Mouse (Mus musculus): Measurements from ENCODE around the gene Ascl1. TPM values are rescaled to one million over a fixed set of nuclear protein-coding genes. Genes with fewer than 3 reads are reported as not detected.

The Ascl1 gene
- 33.3 and 53.1 TPM in 2 replicates for polyA plus RNA-seq (2015; fragmentation: Nextera tagmentation; extraction: Ambion mirVana)

- peak; percentile 72 for ATAC-seq
- H3K4me1 ChIP-seq (replicated peaks) = peaks cover 51% of the 10 kb centered on the region
- under 1% methylated on average over 32 of the region's 34 CpGs for WGBS
Observed at GRCm38 (mm10) chr10:87493576-87493975, at the start of gene Ascl1. Gene Ascl1, minus strand, starts transcription at chr10:87493660.

DNA sequence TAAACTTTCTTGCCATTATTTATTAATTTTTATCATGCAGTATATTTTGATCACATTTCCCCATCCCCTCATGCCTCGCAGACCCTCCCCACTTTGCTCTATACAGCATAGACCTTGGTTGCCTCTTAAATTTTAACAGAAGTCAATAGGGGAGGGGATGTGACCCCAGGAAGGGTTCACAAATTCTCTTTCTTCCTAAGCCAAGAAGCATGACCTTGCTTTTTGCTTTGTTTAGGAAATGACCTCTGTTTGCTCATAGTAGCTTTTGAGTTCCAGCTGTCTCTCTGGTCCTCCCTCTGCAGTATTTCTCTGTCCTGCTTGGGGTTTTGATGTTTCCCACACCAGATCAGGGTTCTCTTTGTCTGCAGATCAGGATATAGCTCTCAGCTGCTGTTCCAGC, 40.7 kb upstream of the Ascl1 start:
- H3K9me3 ChIP-seq = no peaks in the 10 kb centered on the region
- no peak overlapping the region for H3K4me2 ChIP-seq (replicated peaks)
- no peak overlapping the region for H3K9ac ChIP-seq (replicated peaks)
- 97% methylated on average over 1 of the region's 1 CpGs for WGBS
- H3K36me3 ChIP-seq = no peaks in the 10 kb centered on the region
- no peak overlapping the region for H3K4me3 ChIP-seq (replicated peaks)
- H3K4me1 ChIP-seq (replicated peaks) = no peaks in the 10 kb centered on the region
- H3K27ac ChIP-seq = no peak overlapping the region
- H3K27me3 ChIP-seq = no peaks in the 10 kb centered on the region
- ATAC-seq = no peak

More at GRCm38 (mm10) chr10:87493576-87493975, at the start of gene Ascl1:
- peak within 1 kb of the TSS; percentile 96 for H3K9ac ChIP-seq (replicated peaks)
- H3K4me3 ChIP-seq (replicated peaks) = peak within 1 kb of the TSS; percentile 84
- H3K36me3 ChIP-seq = no peaks in the 10 kb centered on the region
- peak within 1 kb of the TSS; percentile 97 for H3K27ac ChIP-seq
- H3K4me2 ChIP-seq (replicated peaks) = peak within 1 kb of the TSS; percentile 78
- H3K27me3 ChIP-seq = peaks cover 14% of the 10 kb centered on the region
- H3K9me3 ChIP-seq = no peaks in the 10 kb centered on the region

- WGBS = 95% methylated on average over 5 of the region's 5 CpGs
- Histone ChIP-seq H3K4me2 (replicated peaks) (no peak within 1 kb of the TSS), H3K27ac (no peak within 1 kb of the TSS), H3K9ac (replicated peaks) (no peak within 1 kb of the TSS), H3K4me3 (replicated peaks) (no peak within 1 kb of the TSS), H3K9me3 (no peaks in the 10 kb centered on the region), H3K27me3 (no peaks in the 10 kb centered on the region; the same call in 1 of the 2 replicates), H3K4me1 (replicated peaks) (no peaks in the 10 kb centered on the region), H3K36me3 (no peaks in the 10 kb centered on the region)
- ATAC-seq = no peak
Observed at GRCm38 (mm10) chr10:87521646-87522045, 28.2 kb upstream of the Ascl1 start, which contains the start of gene Pah. Gene Pah, plus strand, starts transcription at chr10:87521795.

- no peak for ATAC-seq
- WGBS = 86% methylated on average over 4 of the region's 4 CpGs
- H3K4me2 ChIP-seq (replicated peaks) = no peak overlapping the region
- no peak overlapping the region for H3K27ac ChIP-seq
- H3K9ac ChIP-seq (replicated peaks) = no peak overlapping the region
- no peaks in the 10 kb centered on the region for H3K9me3 ChIP-seq
- no peaks in the 10 kb centered on the region for H3K4me1 ChIP-seq (replicated peaks)
- H3K27me3 ChIP-seq = no peaks in the 10 kb centered on the region; the same call in 1 of the 2 replicates
- H3K4me3 ChIP-seq (replicated peaks) = no peak overlapping the region
- H3K36me3 ChIP-seq = no peaks in the 10 kb centered on the region
Observed at GRCm38 (mm10) chr10:87520401-87521116, 27.1 kb upstream of the Ascl1 start.

DNA sequence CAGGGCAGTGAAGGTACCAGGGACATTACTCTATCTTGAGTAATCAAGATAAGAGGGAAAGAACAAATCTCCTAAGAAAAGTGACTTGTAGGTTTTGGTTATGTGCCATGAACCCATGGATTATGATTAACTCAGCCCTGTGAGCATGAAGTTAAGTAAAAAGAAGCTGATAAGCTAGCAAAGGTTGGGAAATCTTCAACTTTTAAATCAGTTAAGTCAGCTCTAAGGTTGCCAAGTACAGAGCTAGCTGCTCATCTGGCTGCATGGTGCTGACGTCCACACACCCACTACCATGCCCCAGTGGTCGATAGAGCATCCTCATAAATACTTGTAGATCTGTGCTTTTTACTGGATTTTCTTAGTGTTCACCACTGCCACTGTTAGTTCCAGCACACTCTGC, 25.1 kb upstream of the Ascl1 start:
- Histone ChIP-seq H3K27me3 (no peaks in the 10 kb centered on the region; the same call in 1 of the 2 replicates), H3K9me3 (no peaks in the 10 kb centered on the region), H3K4me1 (replicated peaks) (no peaks in the 10 kb centered on the region), H3K9ac (replicated peaks) (no peak overlapping the region), H3K36me3 (no peaks in the 10 kb centered on the region), H3K27ac (no peak overlapping the region), H3K4me3 (replicated peaks) (no peak overlapping the region), H3K4me2 (replicated peaks) (no peak overlapping the region)
- ATAC-seq = no peak
- WGBS = 87% methylated on average over 2 of the region's 2 CpGs

GRCm38 (mm10) chr10:87513052-87513451, 19.6 kb upstream of the Ascl1 start:
- Histone ChIP-seq H3K9ac (replicated peaks) (no peak overlapping the region), H3K27ac (no peak overlapping the region), H3K4me2 (replicated peaks) (no peak overlapping the region), H3K4me1 (replicated peaks) (no peaks in the 10 kb centered on the region), H3K9me3 (no peaks in the 10 kb centered on the region), H3K27me3 (no peaks in the 10 kb centered on the region), H3K36me3 (no peaks in the 10 kb centered on the region), H3K4me3 (replicated peaks) (no peak overlapping the region)
- 0 out of 2 replicates have a peak, but pooled peaks have one; percentile 45 for ATAC-seq

DNA sequence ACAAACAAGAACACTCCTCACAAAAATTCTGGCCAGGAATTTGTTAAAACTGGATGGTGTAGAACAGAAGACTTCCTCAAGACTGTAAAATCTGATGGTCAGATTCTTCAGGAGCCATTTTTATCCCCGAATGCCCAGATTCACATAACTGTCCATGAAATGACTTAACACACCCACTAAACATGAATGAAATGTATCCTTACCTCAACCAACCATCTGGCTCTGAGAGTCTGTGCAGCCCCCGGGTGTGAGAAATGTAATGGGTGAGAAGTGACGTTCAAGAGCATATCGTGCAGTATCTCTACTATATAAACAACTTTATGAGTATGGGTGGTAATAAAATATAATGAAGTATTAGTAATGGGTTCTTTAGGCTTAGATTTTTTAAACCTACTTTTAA, 15.1 kb upstream of the Ascl1 start:
- H3K4me3 ChIP-seq (replicated peaks) = no peak overlapping the region
- WGBS = 94% methylated on average over 4 of the region's 4 CpGs

GRCm38 (mm10) chr10:87503946-87504345, 10.5 kb upstream of the Ascl1 start:
- H3K4me3 ChIP-seq (replicated peaks) = no peak overlapping the region
- H3K9ac ChIP-seq (replicated peaks) = no peak overlapping the region
- 0 out of 2 replicates have a peak overlapping the region, but pooled peaks have one; percentile 25 for H3K4me2 ChIP-seq (replicated peaks)
- no peak overlapping the region for H3K27ac ChIP-seq
- H3K36me3 ChIP-seq = no peaks in the 10 kb centered on the region
- ATAC-seq = 0 out of 2 replicates have a peak, but pooled peaks have one; percentile 9
- no peaks in the 10 kb centered on the region for H3K9me3 ChIP-seq
- WGBS = 2% methylated on average over 10 of the region's 10 CpGs
- peaks cover 11% of the 10 kb centered on the region for H3K27me3 ChIP-seq
- H3K4me1 ChIP-seq (replicated peaks) = peaks cover 39% of the 10 kb centered on the region

More for the DNA sequence above, 15.1 kb upstream of the Ascl1 start:
- H3K36me3 ChIP-seq = no peaks in the 10 kb centered on the region
- H3K27me3 ChIP-seq = peaks cover 7% of the 10 kb centered on the region
- no peak for ATAC-seq
- H3K9me3 ChIP-seq = no peaks in the 10 kb centered on the region
- no peak overlapping the region for H3K4me2 ChIP-seq (replicated peaks)
- no peak overlapping the region for H3K9ac ChIP-seq (replicated peaks)
- no peak overlapping the region for H3K27ac ChIP-seq
- H3K4me1 ChIP-seq (replicated peaks) = peaks cover 3% of the 10 kb centered on the region; the same call in 1 of the 2 replicates

GRCm38 (mm10) chr10:87502283-87502682, 8.8 kb upstream of the Ascl1 start:
- peaks cover 39% of the 10 kb centered on the region for H3K4me1 ChIP-seq (replicated peaks)
- peak; percentile 34 for ATAC-seq
- 6% methylated on average over 5 of the region's 5 CpGs for WGBS
- H3K4me2 ChIP-seq (replicated peaks) = peak overlapping the region; percentile 54
- H3K9ac ChIP-seq (replicated peaks) = no peak overlapping the region
- H3K4me3 ChIP-seq (replicated peaks) = no peak overlapping the region
- no peaks in the 10 kb centered on the region for H3K9me3 ChIP-seq
- H3K36me3 ChIP-seq = no peaks in the 10 kb centered on the region
- peak overlapping the region; percentile 70; the same call in 1 of the 2 replicates for H3K27ac ChIP-seq
- H3K27me3 ChIP-seq = peaks cover 15% of the 10 kb centered on the region

DNA sequence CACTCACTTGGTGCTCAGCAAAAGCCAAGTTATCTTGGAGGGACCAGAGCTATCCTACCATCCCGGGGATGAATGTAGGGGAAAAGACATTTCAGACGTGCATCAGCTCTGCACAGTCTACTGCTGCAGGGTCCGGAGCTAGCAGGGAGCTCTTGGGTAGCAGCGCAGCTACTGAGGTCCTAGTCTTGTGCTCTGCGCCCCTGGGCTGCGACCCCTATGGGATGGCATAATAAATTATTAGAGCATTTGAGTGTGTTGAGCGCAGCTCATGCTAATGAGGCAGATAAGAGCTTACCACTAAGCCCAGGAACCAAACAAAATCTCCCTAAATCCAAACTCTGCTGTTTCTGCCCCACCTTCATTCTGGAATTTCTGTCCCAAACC, 8.2 kb upstream of the Ascl1 start:
- WGBS = 2% methylated on average over 7 of the region's 7 CpGs

DNA sequence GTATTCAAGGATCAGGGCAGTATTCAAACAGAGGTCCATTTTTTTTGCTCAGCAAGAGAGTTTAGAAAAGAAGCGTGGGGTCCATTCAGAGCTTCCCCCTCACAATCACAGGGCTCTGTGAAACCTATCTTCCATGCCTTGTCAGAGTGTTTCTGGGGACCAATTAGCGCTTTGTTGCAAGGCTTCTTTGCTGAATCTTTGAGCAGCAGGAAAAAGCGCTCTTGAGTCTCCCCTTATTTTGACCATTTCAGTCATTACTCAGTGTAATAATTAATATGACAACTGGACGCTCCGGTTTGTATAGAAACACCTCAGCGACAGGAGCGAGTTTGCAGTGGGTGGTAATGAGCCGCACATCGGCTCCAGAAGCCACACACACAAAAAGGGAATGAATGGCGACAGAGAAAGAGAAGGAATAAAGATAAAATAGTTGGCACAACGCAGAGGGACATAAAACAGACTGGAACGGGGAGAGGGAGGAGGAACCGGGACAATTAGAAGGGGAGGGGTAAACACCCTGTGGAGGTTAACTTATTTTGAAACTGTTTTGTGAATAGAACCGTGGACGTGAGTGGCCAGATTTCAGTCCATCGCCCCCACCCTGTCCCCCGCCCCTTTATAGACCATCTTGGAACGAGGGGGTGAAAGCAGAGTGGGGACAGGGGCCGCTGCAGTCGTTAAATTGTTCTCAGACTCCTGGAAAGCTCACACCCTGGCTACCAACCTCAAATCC, 7.6 kb upstream of the Ascl1 start:
- H3K27me3 ChIP-seq = peaks cover 22% of the 10 kb centered on the region
- H3K36me3 ChIP-seq = no peaks in the 10 kb centered on the region
- H3K4me3 ChIP-seq (replicated peaks) = peak overlapping the region; percentile 28
- H3K9ac ChIP-seq (replicated peaks) = no peak overlapping the region; the same call in 1 of the 2 replicates
- H3K9me3 ChIP-seq = no peaks in the 10 kb centered on the region
- peaks cover 39% of the 10 kb centered on the region for H3K4me1 ChIP-seq (replicated peaks)
- WGBS = 2% methylated on average over 20 of the region's 20 CpGs
- peak; percentile 70 for ATAC-seq
- peak overlapping the region; percentile 70 for H3K27ac ChIP-seq
- H3K4me2 ChIP-seq (replicated peaks) = peak overlapping the region; percentile 54

More for the DNA sequence above, 8.2 kb upstream of the Ascl1 start:
- H3K36me3 ChIP-seq = no peaks in the 10 kb centered on the region
- no peaks in the 10 kb centered on the region for H3K9me3 ChIP-seq
- ATAC-seq = peak; percentile 75
- peaks cover 20% of the 10 kb centered on the region for H3K27me3 ChIP-seq
- peak overlapping the region; percentile 54 for H3K4me2 ChIP-seq (replicated peaks)
- peak overlapping the region; percentile 28 for H3K4me3 ChIP-seq (replicated peaks)
- H3K4me1 ChIP-seq (replicated peaks) = peaks cover 39% of the 10 kb centered on the region
- H3K27ac ChIP-seq = peak overlapping the region; percentile 70
- H3K9ac ChIP-seq (replicated peaks) = no peak overlapping the region; the same call in 1 of the 2 replicates

DNA sequence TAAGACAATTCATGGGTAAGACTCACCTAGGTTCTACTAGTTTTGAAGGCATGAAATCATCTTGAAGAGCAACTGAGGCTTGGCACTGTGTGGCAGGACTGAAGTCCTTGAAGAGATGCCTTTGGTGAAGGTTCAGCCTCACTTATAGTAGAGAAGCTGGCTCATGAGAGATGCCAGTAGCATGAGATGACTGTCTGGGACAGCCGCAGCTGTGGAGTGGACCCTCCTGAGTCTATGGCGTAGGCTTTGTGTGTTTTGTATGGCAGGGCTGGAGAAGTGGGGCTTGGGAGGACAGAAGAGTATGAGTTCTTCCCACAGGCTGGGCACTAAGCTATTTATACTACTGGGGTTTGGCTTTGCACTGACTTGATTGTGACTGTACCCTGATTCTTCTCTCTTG, 3.6 kb upstream of the Ascl1 start:
- Histone ChIP-seq H3K4me1 (replicated peaks) (peaks cover 41% of the 10 kb centered on the region), H3K36me3 (no peaks in the 10 kb centered on the region), H3K4me2 (replicated peaks) (no peak overlapping the region), H3K27ac (no peak overlapping the region), H3K4me3 (replicated peaks) (no peak overlapping the region), H3K9me3 (no peaks in the 10 kb centered on the region), H3K27me3 (peaks cover 20% of the 10 kb centered on the region), H3K9ac (replicated peaks) (no peak overlapping the region)
- WGBS = 91% methylated on average over 2 of the region's 2 CpGs
- ATAC-seq = no peak
